Mouse (Mus musculus) thymus, postnatal 0 days (tissue): ENCODE data around the gene Ptbp3. TPM values are rescaled to one million over a fixed set of nuclear protein-coding genes. Genes with fewer than 3 reads are reported as not detected.
"Not testable (repeated sequence)": the region's sequence is repeated elsewhere in the genome, so short reads cannot be mapped to it uniquely, and the experiment has no call there.

Experiments used
- DNase-seq: peaks from one replicate; pipeline ENCODE4 v3.0.0-alpha.2; 2015; ENCODE audit warnings: low spot score
- polyA plus RNA-seq: library from polyadenylated mRNA; unstranded; fragments of >200 nt; fragmentation: Nextera tagmentation; extraction: Ambion mirVana; gene quantifications from 2 replicates; pipeline ENCODE4 v1.2.1, GENCODE M21; 2015

The Ptbp3 gene
- polyA plus RNA-seq, 1 experiment from 2014 or later: 61.3 TPM

DNA sequence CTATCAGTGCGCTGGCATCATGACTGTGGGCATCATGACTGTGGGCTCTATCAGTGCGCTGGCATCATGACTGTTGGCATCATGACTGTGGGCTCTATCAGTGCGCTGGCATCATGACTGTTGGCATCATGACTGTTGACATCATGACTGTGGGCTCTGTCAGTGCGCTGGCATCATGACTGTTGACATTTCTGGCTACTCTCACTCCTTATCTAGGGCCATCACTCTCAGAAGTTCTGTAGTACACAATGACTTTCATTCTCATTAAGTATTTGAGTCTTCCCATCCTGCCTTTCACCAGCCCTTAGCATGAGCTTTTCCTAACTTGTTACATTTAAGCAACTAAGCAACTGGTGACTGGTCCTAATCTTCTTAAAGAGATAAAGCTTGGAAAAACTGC is 8.2 kb upstream of the Ptbp3 start:
- not testable (repeated sequence) for DNase-seq

DNA sequence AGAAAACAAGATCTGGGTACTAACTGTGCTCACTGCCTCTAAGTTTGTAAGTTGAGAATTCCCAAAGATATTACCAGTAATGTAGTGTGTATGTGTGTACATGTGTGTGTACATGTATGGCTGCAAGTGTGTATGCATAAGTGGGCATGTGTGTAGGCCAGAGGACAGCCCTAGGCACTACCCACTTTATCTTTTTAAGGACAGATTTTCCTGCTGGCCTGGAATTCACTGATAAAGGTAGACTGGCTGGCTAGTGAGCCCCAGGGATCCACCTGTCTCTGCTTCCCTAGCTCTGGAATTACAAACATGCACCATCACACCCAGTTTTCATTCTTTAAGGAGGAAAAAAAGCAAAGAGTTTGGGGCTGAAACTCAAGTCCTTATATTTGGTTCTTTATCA is 6.0 kb upstream of the Ptbp3 start:
- no peak for DNase-seq

DNA sequence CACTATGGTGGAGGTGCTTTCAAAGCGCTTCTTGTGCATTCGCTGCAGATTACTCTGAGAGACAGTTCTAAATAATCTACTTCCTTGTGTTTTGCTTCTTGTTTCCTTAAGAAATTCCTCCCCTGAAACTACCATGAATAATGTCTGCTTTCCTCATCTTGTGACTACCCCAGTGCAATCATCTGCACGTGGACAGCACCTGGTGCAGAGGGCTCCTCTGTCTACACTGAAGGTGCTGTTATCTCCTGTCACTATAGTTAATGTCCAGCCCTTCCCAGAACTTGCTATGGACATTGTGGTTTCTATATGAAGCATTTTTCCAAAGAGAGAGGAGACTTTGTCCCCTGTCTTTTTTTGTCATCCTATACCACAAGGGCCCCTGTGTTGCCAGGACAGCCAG is 4.4 kb upstream of the Ptbp3 start:
- no peak for DNase-seq

DNA sequence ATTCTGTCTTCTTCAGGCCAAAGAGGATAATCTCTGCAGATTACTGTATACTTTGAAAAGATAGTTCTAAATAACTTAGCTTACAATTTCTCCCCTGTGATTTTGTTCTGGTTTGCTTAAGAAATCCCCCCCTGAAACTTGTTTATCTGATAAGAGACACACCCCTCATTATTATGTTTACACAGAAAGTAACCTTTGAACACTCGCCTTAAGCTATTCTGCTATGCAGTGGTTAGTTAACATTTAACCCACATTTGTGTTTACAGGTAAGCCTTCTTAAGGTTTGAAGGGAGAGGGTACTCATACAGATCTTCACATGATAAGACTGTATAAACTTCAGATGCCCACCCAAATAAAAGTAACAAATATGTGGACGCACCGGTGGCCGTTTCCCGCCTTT is 3.7 kb upstream of the Ptbp3 start:
- no peak for DNase-seq

DNA sequence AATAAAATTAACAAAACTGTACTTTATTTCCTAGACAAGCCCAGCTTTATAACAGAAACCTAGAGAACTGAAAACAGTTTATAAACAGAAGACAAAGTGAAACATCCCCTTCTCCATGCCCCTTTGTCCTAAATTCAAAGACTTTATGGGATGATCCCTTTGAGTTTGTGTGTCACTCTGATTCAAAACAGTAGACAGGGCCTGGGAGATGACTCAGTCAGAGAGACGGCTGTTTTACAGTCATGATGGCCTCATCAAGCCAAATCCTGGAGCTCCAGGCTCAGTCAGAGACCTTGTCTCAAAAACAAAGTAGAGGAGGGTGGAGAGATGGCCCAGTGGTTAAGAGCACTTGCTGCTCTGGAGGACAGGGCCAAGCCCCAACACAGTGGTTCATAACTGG is 2.7 kb upstream of the Ptbp3 start:
- DNase-seq: no peak

DNA sequence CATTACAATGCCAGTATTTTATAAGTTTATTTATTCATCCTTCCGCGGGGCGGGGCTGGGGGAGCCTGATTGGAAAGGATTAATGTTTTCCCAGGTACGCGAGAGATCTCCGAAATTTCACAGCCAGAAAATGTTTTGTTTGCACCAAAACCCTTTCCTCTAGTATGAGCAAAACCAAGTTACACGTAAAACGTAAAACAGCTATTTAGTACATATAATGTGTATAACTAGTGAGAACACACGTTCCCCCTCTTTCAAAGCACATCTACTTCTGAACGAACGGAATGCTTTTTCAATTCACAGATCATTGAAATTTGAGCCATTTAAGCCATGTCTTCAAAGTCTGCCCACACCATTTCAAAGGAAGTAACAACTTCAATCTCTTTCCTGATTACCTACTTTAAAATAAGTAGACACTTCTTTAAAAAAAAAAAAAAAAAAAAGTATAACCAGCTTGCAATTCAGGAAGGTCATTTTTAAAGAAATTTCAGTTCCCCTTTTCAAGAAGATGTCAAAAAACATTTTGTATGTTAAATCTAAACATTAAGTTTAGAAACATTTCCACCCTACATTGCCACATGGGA is 905 bp upstream of the Ptbp3 start:
- DNase-seq: peak; percentile 12

DNA sequence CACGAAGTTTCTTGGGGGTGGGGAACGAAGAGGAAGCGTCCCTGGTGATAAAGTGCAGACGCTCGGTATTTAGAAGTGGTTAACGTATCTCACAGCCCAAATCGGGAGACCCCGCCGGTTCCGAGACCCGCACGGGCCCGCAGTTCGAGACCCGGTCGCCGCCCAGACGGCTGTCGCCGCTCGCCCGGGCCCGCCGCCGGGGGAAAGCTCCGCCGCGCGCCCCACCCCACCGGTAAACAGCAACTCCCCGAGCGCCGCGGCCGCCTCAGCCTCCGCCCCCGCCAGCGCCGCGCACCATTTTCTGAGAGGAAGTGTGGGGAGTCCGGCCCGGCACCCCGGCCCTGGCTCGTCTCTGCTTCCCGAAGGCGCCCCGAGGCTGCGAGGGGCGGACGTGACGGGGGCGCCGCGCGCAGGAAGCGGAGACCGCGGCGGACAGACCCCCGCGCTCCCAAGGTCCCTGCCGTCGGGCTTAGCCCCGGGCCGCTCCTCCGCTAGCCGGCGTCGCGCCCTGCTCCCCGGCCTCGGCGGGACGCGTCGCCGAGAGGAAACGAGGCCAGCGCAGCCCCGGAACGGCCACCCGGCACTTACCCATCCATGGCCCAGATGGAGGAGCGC is 497 bp downstream of the Ptbp3 start:
- peak; percentile 80 for DNase-seq

DNA sequence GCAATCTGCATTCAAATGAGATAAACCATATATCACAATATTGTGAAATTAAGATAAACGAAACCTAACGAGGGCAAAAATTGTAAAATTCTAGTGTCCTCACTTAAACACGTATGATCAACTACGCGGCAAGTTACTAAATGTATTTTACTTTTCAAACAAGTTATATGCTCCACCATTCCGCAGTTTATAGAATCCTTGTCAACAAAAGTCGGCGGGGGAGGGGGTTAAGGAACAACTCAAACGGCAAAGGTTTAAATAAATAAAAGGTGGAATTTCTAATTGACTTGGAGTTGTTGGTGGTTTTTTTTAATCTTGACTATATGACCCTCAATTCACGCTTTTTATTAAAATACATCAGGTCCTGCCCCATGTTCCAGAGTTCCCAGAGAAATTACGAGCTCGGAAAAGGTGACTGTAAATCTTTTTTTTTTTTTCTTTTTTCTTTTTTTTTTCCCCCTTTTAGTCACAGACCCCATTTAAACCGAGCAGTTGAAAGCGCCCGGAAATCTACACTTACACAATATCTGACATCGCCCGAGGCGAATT is 1.1 kb downstream of the Ptbp3 start:
- DNase-seq: peak; percentile 5

DNA sequence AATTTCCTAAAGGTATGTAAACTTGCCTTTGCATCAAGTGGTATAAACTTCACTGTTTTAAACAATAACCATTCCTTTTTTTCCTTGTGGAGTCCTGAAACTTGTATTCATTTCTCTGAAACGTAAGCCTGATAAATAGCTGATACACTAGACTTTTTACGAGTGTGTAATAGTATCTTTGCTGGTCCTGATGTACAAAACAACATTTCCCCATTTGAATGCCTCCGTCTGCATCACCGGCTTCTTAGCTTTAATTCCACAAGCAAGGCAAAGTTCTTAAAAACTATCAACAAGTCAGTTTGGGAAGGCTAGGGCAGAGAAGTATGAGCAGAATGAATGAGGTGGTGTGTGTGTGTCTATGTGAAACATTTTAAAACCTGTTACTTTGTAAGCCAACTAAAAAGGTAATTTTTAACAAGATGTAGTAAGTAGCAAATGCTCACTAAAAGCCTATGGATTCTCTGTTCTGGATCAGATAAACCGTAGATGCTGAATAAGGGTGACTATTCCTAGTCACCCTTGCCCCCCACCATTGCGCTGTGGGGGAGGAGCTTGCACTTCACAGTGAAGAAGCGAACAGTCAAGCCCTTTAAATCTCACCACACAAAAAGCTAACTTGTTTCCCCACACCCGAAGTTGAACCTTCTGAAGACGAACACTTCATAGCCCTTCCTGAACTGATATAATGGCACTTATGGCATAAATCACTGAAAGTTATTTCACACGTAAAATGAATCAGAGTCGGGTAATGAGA is 1.9 kb downstream of the Ptbp3 start:
- peak; percentile 54 for DNase-seq

DNA sequence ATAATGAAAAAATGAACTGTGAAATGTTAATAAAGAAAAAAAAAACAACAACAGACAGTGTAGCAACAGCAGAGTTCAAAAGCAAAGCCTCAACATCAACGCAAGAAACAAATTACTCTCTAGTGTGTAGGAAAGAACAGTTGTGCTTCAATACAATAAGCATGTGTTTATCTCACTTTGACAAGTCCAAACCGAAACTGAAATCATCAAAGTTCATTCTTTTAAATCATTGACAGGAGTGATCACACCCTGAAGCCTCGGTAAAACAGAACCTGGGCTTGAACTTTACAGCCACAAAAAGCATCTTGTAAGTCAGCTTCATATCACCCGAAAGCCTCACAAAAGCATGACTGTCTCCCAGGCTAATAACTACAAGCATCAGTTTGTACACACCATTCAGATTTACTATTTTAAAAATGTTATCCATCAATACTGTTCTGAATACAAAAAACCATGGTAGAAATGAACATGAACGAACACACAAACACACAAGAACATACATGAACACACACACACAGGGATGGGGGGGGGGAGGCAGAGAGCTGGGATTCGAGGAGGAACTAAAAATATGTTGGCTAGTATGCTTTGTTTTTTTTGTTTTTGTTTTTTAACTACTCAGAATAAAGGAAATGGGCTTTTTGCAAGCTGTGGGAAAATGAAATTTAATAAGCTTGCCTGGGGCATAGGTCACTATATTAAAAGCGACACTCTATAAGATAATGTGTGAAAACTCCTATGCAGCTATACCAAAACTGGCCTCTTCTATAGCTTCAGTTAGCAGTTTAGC is 2.7 kb downstream of the Ptbp3 start:
- no peak for DNase-seq

DNA sequence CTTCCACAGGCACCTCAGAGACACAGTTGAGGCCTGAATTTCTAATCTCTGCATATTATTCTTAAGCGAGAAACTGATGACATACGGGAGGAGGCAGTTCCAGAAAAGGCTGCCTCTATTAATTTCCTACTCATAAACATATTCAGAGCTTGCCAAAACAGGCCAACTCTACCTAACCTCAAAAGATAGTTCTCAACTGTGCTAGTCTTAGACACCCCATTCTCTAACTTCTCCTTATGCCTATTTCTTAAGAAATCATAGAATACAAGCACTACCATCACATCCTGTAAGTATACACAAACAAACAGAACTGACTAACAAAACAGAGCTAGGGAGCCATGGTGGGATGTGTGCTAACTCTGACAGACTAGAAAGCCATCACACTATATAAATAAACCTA is 4.5 kb downstream of the Ptbp3 start:
- DNase-seq: no peak

DNA sequence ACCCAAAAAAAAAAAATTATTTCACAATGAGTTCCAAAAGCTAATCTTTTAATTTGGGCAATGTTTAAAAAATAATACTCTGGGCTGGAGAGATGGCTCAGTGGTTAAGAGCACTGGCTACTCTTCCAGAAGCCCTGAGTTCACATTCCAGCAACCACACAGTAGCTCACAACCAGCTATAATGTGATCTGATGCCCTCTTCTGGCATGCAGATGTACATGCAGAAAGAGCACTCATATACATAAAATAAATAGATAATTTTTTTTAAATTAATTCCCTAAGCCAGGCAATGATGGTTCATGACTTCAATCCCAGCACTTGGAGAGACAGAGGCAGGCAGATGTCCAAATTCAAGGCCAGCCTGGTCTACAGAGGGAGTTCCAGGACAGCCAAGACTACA is 6.2 kb downstream of the Ptbp3 start:
- no peak for DNase-seq

DNA sequence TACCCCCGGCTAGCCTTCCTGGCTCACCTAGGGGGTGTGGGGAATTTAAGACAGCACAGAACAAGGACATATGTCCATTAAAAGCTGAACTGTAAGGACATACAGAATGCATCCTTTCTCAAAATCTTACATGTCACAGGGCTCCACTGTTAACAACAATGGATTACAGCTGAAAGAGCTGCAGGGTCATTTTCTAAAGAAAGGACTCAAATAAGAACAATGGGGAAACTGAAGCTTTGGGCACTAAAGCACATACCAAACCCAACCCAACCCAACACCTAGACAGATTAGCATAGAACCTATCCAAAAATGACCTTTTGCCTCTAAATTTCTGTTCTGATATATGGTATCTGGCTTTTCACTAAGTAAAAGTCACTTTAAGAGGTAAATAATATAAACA is 12.9 kb downstream of the Ptbp3 start:
- no peak for DNase-seq

DNA sequence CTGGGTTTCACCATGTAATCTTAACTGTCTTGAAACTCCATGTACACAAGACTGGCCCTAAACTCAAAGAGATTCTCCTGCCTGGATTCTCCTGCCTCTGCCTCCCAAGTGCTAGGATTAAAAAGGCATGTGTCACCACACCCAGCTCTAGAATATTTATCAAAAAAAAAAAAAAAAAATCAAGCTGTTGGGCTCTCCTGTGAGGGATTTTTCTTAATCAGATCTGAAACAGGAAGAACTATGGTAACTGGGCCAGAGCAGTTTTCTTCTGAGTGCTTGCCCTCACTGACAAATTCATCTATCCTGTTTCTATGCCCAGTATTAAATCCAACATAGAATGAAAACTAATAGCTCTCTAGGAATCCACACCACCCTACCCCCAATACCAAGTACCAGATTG is 13.5 kb downstream of the Ptbp3 start:
- DNase-seq: no peak

DNA sequence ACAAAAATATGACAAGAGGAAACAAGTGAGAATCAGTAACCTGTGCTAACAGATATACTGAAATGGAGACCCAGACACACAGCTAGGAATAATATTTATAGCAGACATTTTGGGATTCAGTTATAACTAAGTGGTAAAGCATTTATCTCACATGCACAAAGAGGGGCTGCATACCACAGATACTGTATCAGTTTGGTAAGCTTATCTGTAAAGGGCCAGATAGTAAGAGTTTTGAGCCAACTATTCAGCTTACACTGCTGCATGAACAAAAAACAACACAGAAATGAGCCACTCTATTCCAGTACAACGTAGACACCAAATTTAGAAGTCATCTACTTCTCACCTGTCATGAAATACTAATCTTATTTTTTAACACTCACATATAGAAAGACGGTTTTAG is 15.9 kb downstream of the Ptbp3 start:
- DNase-seq: no peak

DNA sequence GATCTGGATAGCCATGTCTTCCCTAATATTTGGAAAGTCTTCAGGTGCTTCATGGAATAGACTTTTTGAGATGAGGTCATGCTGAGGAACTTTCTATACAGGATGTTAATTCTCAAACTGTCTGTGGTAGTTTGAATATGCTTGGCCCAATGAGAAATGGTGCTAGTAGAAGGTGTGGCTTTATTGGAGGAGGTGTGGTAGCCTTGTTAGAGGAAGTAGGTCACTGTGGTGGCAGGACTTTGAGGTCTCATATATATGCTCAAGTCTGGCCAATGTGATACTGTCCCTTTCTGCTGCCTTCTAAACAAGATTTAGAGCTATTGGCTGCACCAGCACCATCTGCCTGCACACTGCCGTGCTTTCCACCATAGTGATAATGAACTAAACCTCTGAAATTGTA is 18.0 kb downstream of the Ptbp3 start:
- DNase-seq: peak; percentile 5

DNA sequence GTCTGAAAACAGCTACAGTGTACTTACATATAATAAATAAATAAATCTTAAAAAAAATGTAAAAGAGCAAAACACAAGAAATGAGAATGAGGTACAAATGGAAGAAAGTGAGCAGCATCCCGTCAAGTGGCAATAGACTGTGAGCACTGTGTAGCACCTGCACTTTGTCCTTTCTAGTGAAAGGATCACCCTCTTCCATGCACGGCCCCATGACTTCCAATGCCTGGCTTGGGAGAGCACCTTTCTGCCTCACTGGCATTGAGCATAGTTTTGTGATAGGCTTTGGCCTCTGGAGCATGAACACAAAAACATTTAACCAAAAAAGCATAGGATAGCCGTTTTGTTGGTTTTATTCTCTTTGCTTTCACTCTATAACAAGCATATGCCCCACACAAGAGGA is 21.7 kb downstream of the Ptbp3 start:
- DNase-seq: no peak

DNA sequence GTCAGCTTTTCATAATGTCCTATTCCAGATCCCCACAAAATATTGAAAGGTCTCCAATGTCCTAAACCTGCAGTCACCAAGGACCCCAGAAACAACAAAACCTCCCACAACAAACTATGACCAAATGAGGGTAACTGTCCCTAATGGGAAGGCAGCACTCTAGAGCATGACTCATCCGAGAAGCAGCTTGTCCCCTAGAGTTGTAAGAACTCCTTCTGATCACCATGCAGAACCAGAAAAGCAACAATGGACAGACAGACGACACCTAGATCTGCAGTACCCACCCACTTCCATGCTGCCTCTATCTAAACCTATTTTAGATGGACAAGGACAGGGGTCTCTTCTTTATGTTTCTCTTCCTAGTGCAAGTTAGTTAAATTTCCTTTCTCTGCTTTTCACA is 22.4 kb downstream of the Ptbp3 start:
- DNase-seq: no peak

DNA sequence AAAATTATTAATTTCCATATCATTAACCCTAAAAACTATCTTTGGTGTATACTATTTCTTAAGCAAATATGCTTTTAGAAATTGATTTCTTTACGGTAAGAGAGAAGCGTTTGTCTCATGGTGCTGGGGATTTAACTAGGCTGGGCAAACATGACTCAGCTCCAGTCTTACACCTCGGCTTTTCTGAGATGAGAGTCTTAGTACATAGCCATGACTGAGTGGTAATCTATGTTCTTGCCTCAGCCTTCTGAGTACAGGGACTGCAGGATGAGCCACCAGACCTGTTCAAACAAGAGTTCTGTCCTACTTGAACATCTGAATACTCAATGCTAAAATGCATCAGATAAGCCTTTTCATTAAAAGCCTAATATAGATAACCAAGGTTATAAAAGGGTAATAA is 24.3 kb downstream of the Ptbp3 start:
- no peak for DNase-seq

DNA sequence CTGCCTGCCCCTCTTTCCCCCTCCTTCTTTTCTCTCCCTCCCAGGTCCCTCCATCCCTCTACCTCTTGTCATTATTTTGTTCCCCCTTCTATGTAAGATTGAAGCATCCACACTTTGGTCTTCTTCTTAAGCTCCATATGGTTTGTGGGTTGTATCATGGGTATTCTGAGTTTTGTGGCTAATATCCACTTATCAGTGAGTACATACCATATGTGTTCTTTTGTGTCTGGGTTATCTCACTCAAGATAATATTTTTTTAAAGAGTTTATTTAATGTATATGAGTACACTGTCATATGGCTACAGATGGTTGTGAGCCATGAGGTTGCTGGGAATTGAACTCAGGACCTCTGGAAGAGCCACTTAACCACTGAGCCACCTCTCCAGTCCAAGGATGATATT is 38.8 kb downstream of the Ptbp3 start:
- DNase-seq: no peak

DNA sequence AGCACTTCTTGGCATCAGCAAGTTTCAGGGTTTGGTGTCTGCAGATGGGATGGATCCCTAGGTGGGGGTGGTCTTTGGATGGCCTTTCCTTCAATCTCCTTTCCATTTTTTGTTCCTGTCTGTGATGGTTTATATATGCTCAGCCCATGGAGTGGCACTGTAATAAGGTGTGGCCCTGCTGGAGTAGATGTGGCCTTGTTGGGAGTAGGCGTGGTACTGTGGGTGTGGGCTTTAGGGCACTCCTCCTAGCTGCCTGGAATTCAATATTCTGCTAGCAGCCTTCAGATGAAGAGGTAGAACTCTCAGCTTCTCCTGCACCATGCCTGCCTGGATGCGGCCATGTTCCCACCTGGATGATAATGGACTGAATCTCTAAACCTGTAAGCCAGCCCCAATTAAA is 39.6 kb downstream of the Ptbp3 start:
- no peak for DNase-seq

DNA sequence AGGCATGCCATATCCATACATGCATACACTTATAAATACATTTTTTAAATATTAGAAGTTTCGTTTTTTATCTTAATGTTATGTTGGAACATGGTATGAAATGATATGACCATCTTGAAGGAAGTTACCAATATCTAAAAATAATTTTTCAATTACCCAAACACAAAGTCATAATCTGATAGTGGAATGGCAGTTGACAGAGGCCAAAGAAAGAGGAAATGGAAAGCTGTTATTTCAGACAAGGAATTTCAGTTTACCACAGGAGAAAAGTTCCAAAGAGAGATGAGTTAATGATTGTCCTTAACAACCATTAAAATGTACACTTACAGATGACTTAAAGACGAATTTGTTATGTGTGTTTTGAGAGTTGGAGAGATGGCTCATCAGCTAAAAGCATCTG is 41.4 kb downstream of the Ptbp3 start:
- DNase-seq: no peak
